Mouse (Mus musculus) MN1 (cell line): ENCODE data around the gene Nedd4.

ENCODE experiments used
- DNase-seq: peaks from one replicate; pipeline ENCODE4 v3.0.0-alpha.2; 2016; ENCODE audit warnings: low spot score

The Nedd4 gene

DNA sequence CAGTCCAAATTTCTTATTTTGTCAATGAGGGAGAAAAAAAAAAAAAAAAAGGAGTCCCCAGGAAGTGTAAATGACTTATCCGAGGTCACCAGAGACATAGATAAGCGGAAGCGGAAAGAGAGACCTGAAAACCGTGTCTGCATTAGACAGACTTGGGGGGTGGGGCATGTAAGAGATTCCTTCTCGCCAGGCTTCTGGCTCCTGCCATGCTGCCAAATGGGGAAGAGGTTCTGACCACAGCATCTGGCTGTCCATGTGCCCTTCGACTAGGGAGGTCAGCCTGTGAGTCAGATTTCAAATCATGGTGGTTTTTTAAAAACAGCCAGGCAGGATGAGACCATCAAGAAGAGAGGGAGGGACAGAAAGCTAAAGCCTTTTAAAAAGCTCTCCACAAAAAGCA, 129.5 kb downstream of the Nedd4 start:
- peak; percentile 66 for DNase-seq

DNA sequence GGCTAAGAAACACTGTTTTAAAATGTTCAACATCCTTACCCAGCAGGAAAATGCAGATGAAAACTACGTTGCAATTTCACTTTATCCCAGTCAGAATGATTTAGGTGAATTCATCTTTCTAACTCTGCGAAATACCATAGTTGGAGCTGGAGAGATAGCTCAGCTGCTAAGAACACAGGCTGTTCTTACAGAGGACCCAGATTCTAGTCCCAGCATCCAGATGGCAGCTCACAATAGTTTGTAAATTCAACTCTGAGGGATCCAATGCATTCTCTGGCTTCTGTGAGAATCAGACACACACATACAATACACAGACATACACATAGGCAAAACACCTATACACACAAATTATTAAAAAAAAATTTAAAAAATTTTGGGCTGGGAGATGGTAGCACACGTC, 133.1 kb downstream of the Nedd4 start:
- no peak for DNase-seq

DNA sequence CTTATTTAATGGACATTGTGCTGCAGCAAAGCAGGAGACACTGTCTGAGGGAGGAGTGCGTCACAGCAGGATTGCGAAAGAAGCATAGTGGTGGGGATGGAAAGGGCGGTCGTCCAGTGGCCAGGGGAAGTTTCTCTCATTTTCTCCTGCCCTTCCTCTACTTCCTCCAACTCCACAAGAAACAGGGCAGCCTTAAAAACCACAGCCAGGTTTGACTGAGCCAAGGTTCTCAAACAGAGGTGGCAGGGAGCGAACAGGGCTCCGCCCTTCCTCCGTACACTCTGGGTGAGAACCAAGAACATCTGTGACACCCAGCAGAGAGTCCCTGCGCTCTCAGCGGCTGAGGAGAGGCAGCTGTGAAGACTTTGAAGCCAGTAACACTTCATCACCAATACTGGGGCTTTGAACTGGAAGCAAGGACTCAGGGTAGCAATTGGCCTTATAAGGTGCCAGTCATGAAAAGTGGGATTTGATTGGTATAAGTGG, 135.0 kb downstream of the Nedd4 start:
- DNase-seq, result no peak
